Mouse (Mus musculus): ENCODE measurements at regions not wholly inside any gene's neighbourhood (a gene's known extent, or its start where the extent isn't known, plus 50 kb on each side); places are given as distances from the start of the nearest gene placed in this dataset.

- no peak for TF ChIP-seq JUND (IDR thresholded peaks at IDR 0.05; ENCODE audit: low read depth, low read length)
- no peak for TF ChIP-seq RAD21 (IDR thresholded peaks at IDR 0.05; ENCODE audit: low read depth, low read length)
- TF ChIP-seq EP300 (IDR thresholded peaks at IDR 0.05; ENCODE audit: low read depth in 1 of 2, low read length in 2 of 2): no peak
- TF ChIP-seq CTCF (IDR thresholded peaks at IDR 0.05 in 2 of 3, conservative IDR thresholded peaks at IDR 0.05 in 1 of 3; ENCODE audit: control insufficient read depth in 1 of 3, insufficient read depth in 1 of 3, low read depth in 2 of 3, low read length in 3 of 3, poor library complexity in 1 of 3, severe bottlenecking in 1 of 3): no peak
These were observed 271.5 kb upstream of the Gm21798 start for GRCm38 (mm10) chr15:64546035-64546434.

All from MEL (cell line).